ENCODE assay signal across 7 mouse cellular contexts in the genomic region with DNA sequence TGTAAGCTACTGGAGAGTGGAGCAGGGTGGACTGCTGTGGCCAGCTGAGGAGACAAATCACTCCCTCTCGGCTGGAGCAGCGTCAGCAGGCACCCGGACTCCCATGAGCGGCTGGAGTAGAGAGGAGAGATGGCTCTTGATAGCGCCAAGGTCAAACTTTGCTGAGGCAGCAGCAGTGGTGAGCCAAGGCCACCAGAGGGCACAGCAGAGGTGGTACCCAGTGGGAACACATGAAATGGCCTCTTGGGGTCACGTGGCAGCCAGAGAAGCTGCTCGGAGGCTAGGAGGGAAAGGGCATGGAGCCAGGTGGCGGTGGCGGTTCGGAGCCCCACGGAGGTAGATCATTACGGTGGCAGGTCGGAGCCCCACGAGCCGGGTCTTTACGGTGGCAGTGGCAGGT. TPM values are rescaled to one million over a fixed set of nuclear protein-coding genes. Genes with fewer than 3 reads are reported as not detected.
DNase-seq lines count a peak whose midpoint lies in the region; ATAC-seq and TF ChIP-seq lines count a peak whose summit lies in the region.

No protein-coding gene starts in this region.

- TF ChIP-seq CTCF in small intestine, adult 2 months (IDR thresholded peaks at IDR 0.05; ENCODE audit: extremely low read depth, insufficient read length, insufficient replicate concordance, low read depth, low read length), result peak; percentile 78; the same call in 1 of the 2 replicates

- H3K9me3 ChIP-seq in embryonic facial prominence, embryonic 10.5 days, result no peaks in the 10 kb centered on the region
- no peaks in the 10 kb centered on the region for H3K9me3 ChIP-seq in limb, embryonic 10.5 days (replicated peaks)
- no peaks in the 10 kb centered on the region for H3K9me3 ChIP-seq in midbrain, embryonic 12.5 days

- H3K4me3 ChIP-seq in embryonic facial prominence, embryonic 10.5 days, result peak overlapping the region; percentile 34
- no peak overlapping the region for H3K4me3 ChIP-seq in limb, embryonic 10.5 days
- H3K4me3 ChIP-seq in midbrain, embryonic 12.5 days, result no peak overlapping the region
- peak overlapping the region; percentile 53 for H3K4me3 ChIP-seq in small intestine, adult 2 months (ENCODE audit: low read depth, low read length)

- peak overlapping the region; percentile 49 for H3K27ac ChIP-seq in embryonic facial prominence, embryonic 10.5 days (replicated peaks)
- peak overlapping the region; percentile 54; the same call in 1 of the 2 replicates for H3K27ac ChIP-seq in limb, embryonic 10.5 days
- H3K27ac ChIP-seq in midbrain, embryonic 12.5 days (replicated peaks), result no peak overlapping the region
- H3K27ac ChIP-seq in small intestine, adult 2 months (ENCODE audit: insufficient read depth, low read depth, low read length), result no peak overlapping the region

- 20% methylated on average over 16 of the region's 16 CpGs for WGBS in embryonic facial prominence, embryonic 10.5 days
- WGBS in limb, embryonic 10.5 days, result 23% methylated on average over 16 of the region's 16 CpGs
- 10% methylated on average over 16 of the region's 16 CpGs for WGBS in midbrain, embryonic 12.5 days
- WGBS in small intestine, adult 2 months, result 12% methylated on average over 16 of the region's 16 CpGs

- peak overlapping the region; percentile 32 for H3K4me2 ChIP-seq in midbrain, embryonic 12.5 days (replicated peaks)

- ATAC-seq in granulocyte monocyte progenitor cell, adult 5-6 weeks (replicated peaks; ENCODE audit: poor library complexity, severe bottlenecking), result peak; percentile 91
- no peak for ATAC-seq in midbrain, embryonic 12.5 days (ENCODE audit: low FRiP score, low read depth)

- no peaks in the 10 kb centered on the region for H3K36me3 ChIP-seq in embryonic facial prominence, embryonic 10.5 days (replicated peaks)
- H3K36me3 ChIP-seq in limb, embryonic 10.5 days, result no peaks in the 10 kb centered on the region
- no peaks in the 10 kb centered on the region for H3K36me3 ChIP-seq in midbrain, embryonic 12.5 days
- H3K36me3 ChIP-seq in small intestine, adult 2 months (ENCODE audit: control insufficient read depth, insufficient read depth, low read length), result no peaks in the 10 kb centered on the region

- no peak overlapping the region for H3K9ac ChIP-seq in midbrain, embryonic 12.5 days (replicated peaks)

- H3K27me3 ChIP-seq in embryonic facial prominence, embryonic 10.5 days (replicated peaks; ENCODE audit: low read depth, poor library complexity, severe bottlenecking), result peaks cover 17% of the 10 kb centered on the region; the same call in 1 of the 2 replicates
- H3K27me3 ChIP-seq in limb, embryonic 10.5 days (ENCODE audit: low read depth, poor library complexity, severe bottlenecking), result 0 out of 2 replicates have a peak, but pooled peaks cover under 1% of the 10 kb centered on the region
- H3K27me3 ChIP-seq in midbrain, embryonic 12.5 days, result peaks cover 3% of the 10 kb centered on the region; the same call in 1 of the 2 replicates
- H3K27me3 ChIP-seq in small intestine, adult 2 months (ENCODE audit: control insufficient read depth, insufficient read depth, low read length), result no peaks in the 10 kb centered on the region; the same call in 1 of the 2 replicates

- DNase-seq in adrenal gland, postnatal 10 days, result peak; percentile 91
- DNase-seq in embryonic facial prominence, embryonic 10.5 days (ENCODE audit: low spot score), result peak; percentile 83
- peak; percentile 94 for DNase-seq in kidney, adult 11 months
- peak; percentile 82 for DNase-seq in limb, embryonic 10.5 days (ENCODE audit: low spot score)

- peaks cover 39% of the 10 kb centered on the region for H3K4me1 ChIP-seq in embryonic facial prominence, embryonic 10.5 days
- peaks cover 27% of the 10 kb centered on the region for H3K4me1 ChIP-seq in limb, embryonic 10.5 days
- peaks cover 5% of the 10 kb centered on the region for H3K4me1 ChIP-seq in midbrain, embryonic 12.5 days
- peaks cover 5% of the 10 kb centered on the region for H3K4me1 ChIP-seq in small intestine, adult 2 months (ENCODE audit: control insufficient read depth, insufficient read depth, insufficient read length, low read length)

- no peak for TF ChIP-seq POLR2A in small intestine, adult 2 months (IDR thresholded peaks at IDR 0.05; ENCODE audit: low read depth, low read length)

RNA-seq across cellular contexts. Expression of gene Armc2, which starts 12.8 kb away (rescaled TPM):
- 1 to 10 TPM in 1 of 2 experiments, under 1 TPM in 1; 0.84 to 3.0 TPM for total RNA-seq in adrenal gland, postnatal 10 days (2021)
- polyA plus RNA-seq in embryonic facial prominence, embryonic 10.5 days (2016; fragmentation: Nextera tagmentation; extraction: Ambion mirVana), result 1.8 and 2.0 TPM in 2 replicates
- total RNA-seq in granulocyte monocyte progenitor cell, adult 5-6 weeks (2014; fragmentation: Nextera tagmentation), result 0.41 TPM in 1 of 2 replicates, not detected in the other
- 0.73 TPM in 1 of 2 replicates, not detected in the other for total RNA-seq in granulocyte monocyte progenitor cell, adult 5-6 weeks (2017)
- 1.5 and 3.4 TPM in 2 replicates for polyA plus RNA-seq in limb, embryonic 10.5 days (2016; fragmentation: Nextera tagmentation; extraction: Ambion mirVana)
- 1.6 and 3.0 TPM in 2 replicates for polyA plus RNA-seq in midbrain, embryonic 12.5 days (2016; fragmentation: Nextera tagmentation; extraction: Ambion mirVana)
- 0.32 and 0.60 TPM in 2 replicates for polyA plus RNA-seq in small intestine, adult 2 months (2012; rRNA removed)

Comparison
In these comparisons a context has a peak if more than half of its experiments do, and no peak if none do; other contexts are left out.
1. H3K27ac ChIP-seq: peak in embryonic facial prominence, embryonic 10.5 days (single experiment) and limb, embryonic 10.5 days (single experiment); none in midbrain, embryonic 12.5 days (single experiment) and small intestine, adult 2 months (single experiment).
2. H3K4me3 ChIP-seq: peak in embryonic facial prominence, embryonic 10.5 days (single experiment) and small intestine, adult 2 months (single experiment); none in limb, embryonic 10.5 days (single experiment) and midbrain, embryonic 12.5 days (single experiment).
3. Peak in every context shown above with its lines, with median percentiles within 50 percentile points of each other: DNase-seq.